Mouse (Mus musculus) stomach, postnatal 0 days (tissue): ENCODE results near the gene Sox9.

Source experiments
- CTCF ChIP-seq: IDR thresholded peaks from 2 replicates; pipeline ENCODE4 v1.5.1; 2016; ENCODE audit warnings: antibody characterized with exemption, low read depth, mild to moderate bottlenecking, moderate library complexity
- EP300 ChIP-seq: optimal IDR thresholded peaks from 2 replicates; pipeline ENCODE3; 2016; ENCODE audit warnings: antibody characterized with exemption

DNA sequence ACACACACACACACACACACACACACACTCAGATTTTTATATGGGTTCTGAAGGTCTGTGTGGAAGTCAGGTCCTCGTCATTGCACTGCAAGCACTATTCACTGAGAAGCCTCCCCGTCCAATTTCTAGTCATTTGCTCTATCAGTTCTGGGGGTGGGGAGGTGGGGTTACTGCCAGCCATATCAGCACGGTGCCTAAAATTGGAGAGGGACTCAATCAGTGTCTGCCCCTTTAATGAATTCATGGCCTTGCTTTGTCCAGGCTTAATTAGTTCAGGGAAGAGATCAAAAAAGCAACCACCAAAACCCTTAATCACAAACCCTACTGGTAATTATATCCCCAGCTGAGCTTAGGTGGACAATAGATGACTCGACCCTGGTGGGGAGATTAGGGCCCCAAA, 25.5 kb upstream of the Sox9 start:
- TF ChIP-seq CTCF (no peak), EP300 (no peak)
